Comparison of ENCODE assay signal across 27 mouse cellular contexts in genomic region chr11:20390622-20391021, GRCm38 (mm10).
"Had no signal": no experiment of that assay in that cellular context is flagged by ENCODE, and none has a peak within 500 bp of the region (broad histone marks: within the 10 kb centered on the region; RNA-seq: fewer than 3 reads in every experiment).

No protein-coding gene starts in this region.

- H3K27me3 ChIP-seq: embryonic facial prominence, embryonic 12.5 days; embryonic facial prominence, embryonic 13.5 days; embryonic facial prominence, embryonic 15.5 days; forebrain, embryonic 12.5 days; forebrain, embryonic 13.5 days; forebrain, embryonic 15.5 days had no signal

- H3K27ac ChIP-seq: embryonic facial prominence, embryonic 10.5 days; embryonic facial prominence, embryonic 12.5 days; embryonic facial prominence, embryonic 13.5 days; embryonic facial prominence, embryonic 15.5 days; forebrain, embryonic 10.5 days; forebrain, embryonic 12.5 days; forebrain, embryonic 13.5 days; forebrain, embryonic 15.5 days; gastrocnemius, adult 2 months; heart, adult 2 months; heart, embryonic 10.5 days had no signal

- H3K4me2 ChIP-seq: embryonic facial prominence, embryonic 12.5 days; embryonic facial prominence, embryonic 13.5 days; embryonic facial prominence, embryonic 15.5 days; forebrain, embryonic 12.5 days; forebrain, embryonic 13.5 days; forebrain, embryonic 15.5 days; heart, embryonic 11.5 days had no signal

- H3K4me3 ChIP-seq: embryonic facial prominence, embryonic 10.5 days; embryonic facial prominence, embryonic 12.5 days; embryonic facial prominence, embryonic 13.5 days; embryonic facial prominence, embryonic 15.5 days; erythroblast, embryonic 14.5 days; forebrain, embryonic 10.5 days; forebrain, embryonic 12.5 days; forebrain, embryonic 13.5 days; forebrain, embryonic 15.5 days; gastrocnemius, adult 2 months; heart, adult 2 months; heart, embryonic 10.5 days had no signal

- ATAC-seq: forebrain, embryonic 13.5 days; forebrain, embryonic 14.5 days; forebrain, embryonic 15.5 days; forebrain, embryonic 16.5 days; forebrain, postnatal 0 days had no signal

- H3K9ac ChIP-seq: embryonic facial prominence, embryonic 12.5 days; embryonic facial prominence, embryonic 13.5 days; embryonic facial prominence, embryonic 15.5 days; forebrain, embryonic 12.5 days; forebrain, embryonic 13.5 days; forebrain, embryonic 15.5 days; forebrain, postnatal 0 days had no signal

- DNase-seq: cerebellum, adult 9-11 months; cerebellum, postnatal 10 days; cerebellum, postnatal 14 days; cerebellum, postnatal 25 days; cerebellum, postnatal 36 days; embryo, embryonic 11 days; forebrain, postnatal 0 days; gastrocnemius, adult 2 months; gastrocnemius, postnatal 10 days; gastrocnemius, postnatal 14 days; gastrocnemius, postnatal 25 days; gastrocnemius, postnatal 36 days; heart, adult 18-20 months; heart, adult 2 months had no signal

- H3K4me1 ChIP-seq: embryonic facial prominence, embryonic 10.5 days; embryonic facial prominence, embryonic 12.5 days; embryonic facial prominence, embryonic 13.5 days; embryonic facial prominence, embryonic 15.5 days; forebrain, embryonic 10.5 days; forebrain, embryonic 12.5 days; forebrain, embryonic 13.5 days; forebrain, embryonic 15.5 days; heart, embryonic 10.5 days had no signal

- H3K36me3 ChIP-seq: embryonic facial prominence, embryonic 10.5 days; embryonic facial prominence, embryonic 12.5 days; embryonic facial prominence, embryonic 13.5 days; embryonic facial prominence, embryonic 15.5 days; forebrain, embryonic 10.5 days; forebrain, embryonic 12.5 days; forebrain, embryonic 15.5 days; heart, embryonic 10.5 days had no signal
